Mouse (Mus musculus) CH12.LX (cell line): Measurements from ENCODE around the gene Ppp1r11. TPM values are rescaled to one million over a fixed set of nuclear protein-coding genes. Genes with fewer than 3 reads are reported as not detected.
"Not testable (repeated sequence)": the region's sequence is repeated elsewhere in the genome, so short reads cannot be mapped to it uniquely, and the experiment has no call there.

Source experiments
- DNase-seq: peaks from one replicate; pipeline ENCODE4 v3.0.0-alpha.2; 2013; ENCODE audit errors: extremely low read depth
- H3K27ac ChIP-seq: 2 replicates; pipeline ENCODE4 v1.5.1; 2012; ENCODE audit warnings: low read depth, mild to moderate bottlenecking, control low read depth, moderate library complexity; ENCODE audit not compliant: insufficient read depth
- H3K27me3 ChIP-seq: replicated peaks from 2 replicates; pipeline ENCODE3; 2012; ENCODE audit warnings: inconsistent platforms
- H3K36me3 ChIP-seq, 2 experiments: replicated peaks in 1 of 2; 2 replicates each; pipeline versions ENCODE3 to v1.6.1; 2012; ENCODE audit warnings: inconsistent platforms in 1 of 2, low read length in 1 of 2, mild to moderate bottlenecking in 1 of 2, mixed read lengths in 1 of 2, moderate library complexity in 1 of 2; ENCODE audit not compliant: control insufficient read depth in 1 of 2, insufficient read depth in 1 of 2
- H3K4me1 ChIP-seq, 2 experiments: 2 replicates each; pipeline ENCODE4 v1.6.1; 2012; ENCODE audit warnings: inconsistent platforms in 1 of 2, moderate library complexity in 1 of 2; ENCODE audit not compliant: insufficient read depth in 2 of 2, control insufficient read depth in 1 of 2
- H3K4me2 ChIP-seq: 2 replicates; pipeline ENCODE4 v1.6.1; 2012; ENCODE audit warnings: low read depth, mild to moderate bottlenecking, control low read depth; ENCODE audit not compliant: poor library complexity, insufficient read depth, severe bottlenecking
- H3K4me3 ChIP-seq, 3 experiments: fragments of 150-350 bp in 1 of 3; sonication (generic) in 1 of 3; replicated peaks in 1 of 3; 2 replicates each; pipeline versions ENCODE3 to v1.5.1; 2011 to 2012; ENCODE audit warnings: low read depth in 2 of 3, low read length in 2 of 3, mild to moderate bottlenecking in 2 of 3, moderate library complexity in 2 of 3, control low read depth in 1 of 3, improper control_type of control experiment in 1 of 3, inconsistent platforms in 1 of 3, mixed read lengths in 1 of 3; ENCODE audit not compliant: poor library complexity in 1 of 3
- H3K79me2 ChIP-seq: replicated peaks from 2 replicates; pipeline ENCODE4 v1.6.1; 2012; ENCODE audit warnings: mild to moderate bottlenecking, moderate library complexity; ENCODE audit not compliant: control insufficient read depth, poor library complexity, insufficient read depth, severe bottlenecking; ENCODE audit errors: extremely low read depth
- H3K9ac ChIP-seq: 2 replicates; pipeline ENCODE4 v1.6.1; 2012; ENCODE audit warnings: low read depth, mild to moderate bottlenecking, control low read depth, moderate library complexity; ENCODE audit not compliant: insufficient read depth
- H3K9me3 ChIP-seq: replicated peaks from 2 replicates; pipeline ENCODE3; 2012; ENCODE audit warnings: low read length, inconsistent platforms, mixed read lengths
- BHLHE40 ChIP-seq: IDR thresholded peaks from 2 replicates; pipeline ENCODE4 v1.6.1; 2011; ENCODE audit warnings: mild to moderate bottlenecking, low read depth, low read length, improper control_type of control experiment
- CTCF ChIP-seq, 2 experiments: IDR thresholded peaks in 1 of 2; conservative IDR thresholded peaks in 1 of 2; 2 replicates each; pipeline ENCODE4 v1.5.1; 2011 to 2012; ENCODE audit warnings: low read depth in 2 of 2, low read length in 2 of 2, improper control_type of control experiment in 1 of 2, inconsistent platforms in 1 of 2, mild to moderate bottlenecking in 1 of 2, moderate library complexity in 1 of 2
- ELF1 ChIP-seq: IDR thresholded peaks from 2 replicates; pipeline ENCODE4 v1.6.1; 2014; ENCODE audit warnings: low read depth, mild to moderate bottlenecking, inconsistent platforms, low read length, improper control_type of control experiment
- EP300 ChIP-seq: IDR thresholded peaks from 2 replicates; pipeline ENCODE4 v1.6.1; 2011; ENCODE audit warnings: low read length, improper control_type of control experiment
- MAX ChIP-seq: IDR thresholded peaks from 2 replicates; pipeline ENCODE4 v1.6.1; 2011; ENCODE audit warnings: low read length, improper control_type of control experiment
- MAZ ChIP-seq: IDR thresholded peaks from 2 replicates; pipeline ENCODE4 v1.6.1; 2012; ENCODE audit warnings: low read depth, mild to moderate bottlenecking, inconsistent platforms, low read length, improper control_type of control experiment, moderate library complexity
- MEF2A ChIP-seq: IDR thresholded peaks from 2 replicates; pipeline ENCODE4 v1.6.1; 2014; ENCODE audit warnings: low read depth, mild to moderate bottlenecking, inconsistent platforms, low read length, improper control_type of control experiment, borderline replicate concordance
- PAX5 ChIP-seq: IDR thresholded peaks from 2 replicates; pipeline ENCODE4 v1.6.1; 2012; ENCODE audit warnings: low read length, inconsistent platforms, mixed read lengths
- RCOR1 ChIP-seq: conservative IDR thresholded peaks from 2 replicates; pipeline ENCODE4 v1.6.1; 2012; ENCODE audit warnings: low read depth, mild to moderate bottlenecking, inconsistent platforms, low read length, improper control_type of control experiment
- ZNF384 ChIP-seq: IDR thresholded peaks from 2 replicates; pipeline ENCODE4 v1.6.1; 2012; ENCODE audit warnings: low read depth, low read length, improper control_type of control experiment, inconsistent platforms
- dilution Hi-C: fragments of 300-500 bp; cut with MboI; formaldehyde crosslinking; loops from 2 replicates; pipeline ENCODE4 v1.14.3; 2020; ENCODE audit warnings: low sequenced_read_pairs; ENCODE audit not compliant: extremely low pct_unique_long_range_greater_than_20kb, extremely low pct_ligation_motif_present
- in situ Hi-C: fragments of 300-500 bp; cut with MboI; formaldehyde crosslinking; loops from 3 replicates; pipeline ENCODE4 v1.14.3; 2019; ENCODE audit warnings: low sequenced_read_pairs, low pct_ligation_motif_present, low pct_unique_long_range_greater_than_20kb, mixed read lengths
- polyA plus RNA-seq: library from polyadenylated mRNA; unstranded; fragments of >175 nt; gene quantifications from 2 replicates; pipeline ENCODE4 v1.2.1, GENCODE M21; 2012; ENCODE audit warnings: low read depth; ENCODE audit not compliant: insufficient read length
- total RNA-seq, 2 experiments: library from RNA; depleted of rRNA; stranded (reverse); fragments of 300-350 nt in 1 of 2; fragments of >200 nt in 1 of 2; gene quantifications; 2 replicates each; pipeline ENCODE4 v1.2.3; 2012 to 2014

The Ppp1r11 gene
- total and polyA plus RNA-seq, 3 experiments, result 120 to 238 (median 209) TPM

DNA sequence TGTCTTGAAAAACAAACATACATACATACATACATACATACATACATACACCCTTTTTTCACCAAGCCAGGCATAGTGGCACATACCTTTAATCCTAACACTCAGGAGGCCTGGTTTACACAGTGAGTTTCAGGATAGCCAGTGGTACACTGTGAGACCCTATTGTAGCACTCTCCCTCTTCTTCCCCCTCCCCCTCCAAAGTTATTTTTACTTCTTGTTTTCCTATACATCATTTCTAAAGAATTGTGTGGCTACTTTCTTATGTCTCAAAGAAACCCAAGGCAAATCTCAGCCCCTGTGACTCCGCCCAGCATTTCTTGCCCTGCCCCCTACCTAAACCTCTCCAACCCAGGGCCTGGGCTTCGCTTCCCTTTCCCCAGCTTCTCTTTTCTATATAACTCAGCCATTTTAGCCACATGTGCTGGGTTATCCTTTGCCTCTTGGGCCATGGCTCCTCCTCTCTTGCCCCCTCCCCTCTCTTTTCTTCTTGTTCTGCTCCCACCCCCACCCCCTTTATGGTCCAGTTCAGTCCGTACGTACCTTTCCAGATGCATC is 42.3 kb upstream of the Ppp1r11 start (continued):
- peak; percentile 51; the same call in 1 of the 2 replicates for TF ChIP-seq RCOR1
- TF ChIP-seq CTCF (conservative IDR thresholded peaks at IDR 0.05 in 1 of 2, IDR thresholded peaks at IDR 0.05 in 1 of 2; ENCODE audit: low read depth in 2 of 2, low read length in 2 of 2), result no peak
- TF ChIP-seq MAZ, result peak; percentile 87

GRCm38 (mm10) chr17:36992336-36993104 is 41.0 kb upstream of the Ppp1r11 start:
- peaks cover 0 to 4% of the 10 kb centered on the region in 2 experiments for H3K36me3 ChIP-seq
- H3K9ac ChIP-seq, result peak overlapping the region; percentile 23; the same call in 1 of the 2 replicates
- no peaks in the 10 kb centered on the region for H3K79me2 ChIP-seq
- H3K27ac ChIP-seq, result no peak overlapping the region
- H3K4me2 ChIP-seq, result peak overlapping the region; percentile 32; the same call in 1 of the 2 replicates
- peak overlapping the region in 1 of 3 experiments; percentile 8 for H3K4me3 ChIP-seq
- peaks cover 3 to 43% of the 10 kb centered on the region in 2 experiments; a peak in 2 of 4 replicates for H3K4me1 ChIP-seq
- DNase-seq, result no peak
- H3K9me3 ChIP-seq, result no peaks in the 10 kb centered on the region
- in situ Hi-C loops, result loop anchor here (10.0 kb wide), 1 partner anchor 78 kb away; no protein-coding TSS in a partner anchor
- dilution Hi-C loops, result no loop called here
- H3K27me3 ChIP-seq, result no peaks in the 10 kb centered on the region
- TF ChIP-seq BHLHE40 (peak; percentile 80), MEF2A (peak; percentile 30; the same call in 1 of the 2 replicates), MAX (no peak), EP300 (0 out of 2 replicates have a peak, but pooled peaks have one; percentile 22), PAX5 (no peak), ELF1 (0 out of 2 replicates have a peak, but pooled peaks have one; percentile 14)

- H3K9me3 ChIP-seq, H3K4me3 ChIP-seq, H3K27ac ChIP-seq, H3K79me2 ChIP-seq, H3K4me2 ChIP-seq: not testable (repeated sequence)
- in situ Hi-C loops, result loop anchor here (10.0 kb wide), 1 partner anchor 76 kb away; no protein-coding TSS in a partner anchor
- H3K4me1 ChIP-seq, result peaks cover 3 to 38% of the 10 kb centered on the region in 2 experiments; a peak in 2 of 4 replicates
- TF ChIP-seq CTCF (conservative IDR thresholded peaks at IDR 0.05 in 1 of 2, IDR thresholded peaks at IDR 0.05 in 1 of 2; ENCODE audit: low read depth in 2 of 2, low read length in 2 of 2) (peak in 1 of 2 experiments; percentile 13; a peak in 1 of 4 replicates), ZNF384 (0 out of 2 replicates have a peak, but pooled peaks have one; percentile 3)
- TF ChIP-seq, all 38 proteins: peak for 2; not testable (repeated sequence) for 36
- H3K36me3 ChIP-seq, H3K9ac ChIP-seq, DNase-seq, dilution Hi-C loops, H3K27me3 ChIP-seq: not testable (repeated sequence)
Measured at GRCm38 (mm10) chr17:36990630-36991029, 39.1 kb upstream of the Ppp1r11 start.
